Mouse (Mus musculus) mature B cell (primary cell): ENCODE results near the gene Slco4c1.

Source experiments
- in situ Hi-C: fragments of 300-500 bp; cut with MboI; formaldehyde crosslinking; loops from 2 replicates; pipeline ENCODE4 v1.14.3; 2019

Slco4c1 gene

DNA sequence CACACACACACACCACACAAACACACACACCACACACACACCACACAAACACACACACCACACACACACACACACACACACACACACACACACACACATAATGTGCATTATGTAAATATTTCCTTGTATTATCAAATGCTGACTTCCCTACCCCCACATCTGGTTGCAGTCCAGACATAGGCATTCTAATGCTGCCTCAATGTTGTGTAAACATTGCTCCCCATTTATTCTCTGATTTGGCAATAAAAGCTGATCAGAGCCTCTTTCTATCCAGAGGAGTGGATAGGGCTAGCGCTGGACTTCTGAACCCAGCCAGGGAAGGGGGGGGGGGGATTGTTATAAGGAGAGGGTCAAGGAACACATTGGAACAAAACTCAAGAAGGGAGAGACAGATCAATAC lies 101.7 kb downstream of the Slco4c1 start:
- in situ Hi-C loops: no loop called here

DNA sequence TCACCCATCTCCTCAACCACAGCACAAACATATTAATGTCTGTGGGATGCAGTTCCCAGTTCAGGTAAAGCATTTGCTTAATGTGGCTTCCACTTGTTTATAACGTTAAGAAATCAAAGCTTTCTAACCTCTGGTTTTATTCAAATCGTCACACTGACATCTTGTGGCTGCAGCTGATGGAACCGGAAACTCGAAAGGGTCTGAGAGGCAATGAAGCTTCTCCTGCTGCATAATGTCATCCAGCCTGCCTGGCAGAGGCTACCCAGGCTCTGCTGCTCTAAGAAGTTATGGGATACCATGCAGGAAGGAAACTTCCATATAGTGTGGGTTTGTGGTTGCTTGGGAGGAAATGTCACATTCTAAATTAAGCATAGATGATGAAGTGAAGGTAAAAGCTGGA lies 103.7 kb downstream of the Slco4c1 start:
- in situ Hi-C loops: no loop called here

DNA sequence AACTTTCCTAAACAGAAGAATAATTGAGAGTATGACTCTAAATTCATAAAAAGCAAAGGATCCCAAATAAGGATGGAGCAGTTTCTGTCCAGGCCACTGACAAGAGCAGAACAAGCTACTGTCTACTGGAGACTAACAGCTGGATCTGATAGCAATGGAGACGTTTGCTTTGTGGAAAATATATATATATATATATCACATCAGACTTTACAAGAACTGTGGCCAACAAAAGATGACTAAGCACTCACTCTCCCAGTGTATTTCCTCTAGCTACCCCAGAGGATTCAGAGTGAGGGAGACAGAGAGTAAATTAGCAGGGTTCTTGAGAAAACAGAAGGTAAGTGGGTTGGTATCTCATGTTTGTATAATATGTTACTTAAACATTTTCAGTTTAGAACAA lies 105.4 kb downstream of the Slco4c1 start:
- in situ Hi-C loops: no loop called here
